Mouse (Mus musculus): ENCODE measurements at regions not wholly inside any gene's neighbourhood (a gene's known extent, or its start where the extent isn't known, plus 50 kb on each side); places are given as distances from the start of the nearest gene placed in this dataset.

GRCm38 (mm10) chr13:51227836-51228235 lies 57.0 kb downstream of the Nxnl2 start:
- no peaks in the 10 kb centered on the region for H3K36me3 ChIP-seq (ENCODE audit: insufficient read depth, low read length)
- TF ChIP-seq CTCF (IDR thresholded peaks at IDR 0.05), result no peak
- H3K9me3 ChIP-seq (ENCODE audit: low read length), result no peaks in the 10 kb centered on the region
- no peak for ATAC-seq (ENCODE audit: low FRiP score)
- 88% methylated on average over 9 of the region's 9 CpGs for whole genome bisulfite sequencing
- no peak for DNase-seq (ENCODE audit: low spot score)
- H3K4me3 ChIP-seq (ENCODE audit: low read depth, low read length), result no peak overlapping the region
- H3K27me3 ChIP-seq (ENCODE audit: insufficient read depth, low read length), result no peaks in the 10 kb centered on the region
- no peak overlapping the region for H3K9ac ChIP-seq (replicated peaks; ENCODE audit: low read length, poor library complexity, severe bottlenecking)
- no peak overlapping the region for H3K27ac ChIP-seq (ENCODE audit: low read depth, low read length)
- no peak overlapping the region for H3K4me2 ChIP-seq (ENCODE audit: low read depth, low read length, poor library complexity, severe bottlenecking)
- H3K4me1 ChIP-seq (ENCODE audit: insufficient read depth, low read length), result no peaks in the 10 kb centered on the region

GRCm38 (mm10) chr13:51228862-51229770 lies 58.3 kb downstream of the Nxnl2 start:
- H3K4me1 ChIP-seq (ENCODE audit: insufficient read depth, low read length), result no peaks in the 10 kb centered on the region
- H3K9ac ChIP-seq (replicated peaks; ENCODE audit: low read length, poor library complexity, severe bottlenecking), result no peak overlapping the region
- H3K4me3 ChIP-seq (ENCODE audit: low read depth, low read length), result no peak overlapping the region
- TF ChIP-seq CTCF (IDR thresholded peaks at IDR 0.05), result no peak
- no peaks in the 10 kb centered on the region for H3K36me3 ChIP-seq (ENCODE audit: insufficient read depth, low read length)
- ATAC-seq (ENCODE audit: low FRiP score) (peak; percentile 73), DNase-seq (ENCODE audit: low spot score) (peak; percentile 77)
- no peaks in the 10 kb centered on the region for H3K27me3 ChIP-seq (ENCODE audit: insufficient read depth, low read length)
- peak overlapping the region; percentile 20 for H3K4me2 ChIP-seq (ENCODE audit: low read depth, low read length, poor library complexity, severe bottlenecking)
- no peaks in the 10 kb centered on the region for H3K9me3 ChIP-seq (ENCODE audit: low read length)
- no peak overlapping the region for H3K27ac ChIP-seq (ENCODE audit: low read depth, low read length)
- WGBS, result 27% methylated on average over 30 of the region's 30 CpGs

GRCm38 (mm10) chr13:51229862-51230261 lies 59.0 kb downstream of the Nxnl2 start:
- Histone ChIP-seq H3K4me3 (ENCODE audit: low read depth, low read length) (no peak overlapping the region), H3K9ac (replicated peaks; ENCODE audit: low read length, poor library complexity, severe bottlenecking) (no peak overlapping the region), H3K27me3 (ENCODE audit: insufficient read depth, low read length) (no peaks in the 10 kb centered on the region), H3K27ac (ENCODE audit: low read depth, low read length) (no peak overlapping the region), H3K4me1 (ENCODE audit: insufficient read depth, low read length) (no peaks in the 10 kb centered on the region), H3K36me3 (ENCODE audit: insufficient read depth, low read length) (no peaks in the 10 kb centered on the region), H3K4me2 (ENCODE audit: low read depth, low read length, poor library complexity, severe bottlenecking) (no peak overlapping the region), H3K9me3 (ENCODE audit: low read length) (no peaks in the 10 kb centered on the region)
- ATAC-seq (ENCODE audit: low FRiP score) (no peak), DNase-seq (ENCODE audit: low spot score) (no peak)
- WGBS, result 77% methylated on average over 4 of the region's 4 CpGs
- TF ChIP-seq CTCF (IDR thresholded peaks at IDR 0.05), result no peak

DNA sequence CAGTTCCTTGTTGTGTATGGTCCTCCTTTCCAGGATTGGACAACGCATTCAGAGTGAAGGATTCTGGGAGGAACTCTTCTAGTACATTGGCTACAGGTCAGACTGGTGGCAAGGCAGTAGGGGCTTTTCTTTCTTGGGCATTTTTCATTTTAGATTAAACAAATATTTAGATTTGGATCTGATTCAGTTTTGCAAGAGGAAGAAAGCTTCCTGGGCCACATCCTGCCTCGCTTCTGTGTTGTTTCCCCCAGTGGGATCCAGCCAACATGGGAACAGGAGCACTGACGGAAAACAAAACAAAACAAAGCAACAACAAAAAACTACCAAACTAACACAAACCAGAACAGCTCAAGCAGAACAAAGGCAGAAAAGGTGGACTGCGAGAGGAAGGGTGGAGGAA lies 60.8 kb downstream of the Nxnl2 start:
- Histone ChIP-seq H3K27ac (ENCODE audit: low read depth, low read length) (no peak overlapping the region), H3K4me2 (ENCODE audit: low read depth, low read length, poor library complexity, severe bottlenecking) (no peak overlapping the region), H3K36me3 (ENCODE audit: insufficient read depth, low read length) (no peaks in the 10 kb centered on the region), H3K4me3 (ENCODE audit: low read depth, low read length) (no peak overlapping the region), H3K4me1 (ENCODE audit: insufficient read depth, low read length) (no peaks in the 10 kb centered on the region), H3K27me3 (ENCODE audit: insufficient read depth, low read length) (no peaks in the 10 kb centered on the region), H3K9ac (replicated peaks; ENCODE audit: low read length, poor library complexity, severe bottlenecking) (no peak overlapping the region), H3K9me3 (ENCODE audit: low read length) (no peaks in the 10 kb centered on the region)
- TF ChIP-seq CTCF (IDR thresholded peaks at IDR 0.05), result no peak
- no peak for DNase-seq (ENCODE audit: low spot score)
- no peak for ATAC-seq (ENCODE audit: low FRiP score)
- WGBS, result 85% methylated on average over 4 of the region's 4 CpGs

DNA sequence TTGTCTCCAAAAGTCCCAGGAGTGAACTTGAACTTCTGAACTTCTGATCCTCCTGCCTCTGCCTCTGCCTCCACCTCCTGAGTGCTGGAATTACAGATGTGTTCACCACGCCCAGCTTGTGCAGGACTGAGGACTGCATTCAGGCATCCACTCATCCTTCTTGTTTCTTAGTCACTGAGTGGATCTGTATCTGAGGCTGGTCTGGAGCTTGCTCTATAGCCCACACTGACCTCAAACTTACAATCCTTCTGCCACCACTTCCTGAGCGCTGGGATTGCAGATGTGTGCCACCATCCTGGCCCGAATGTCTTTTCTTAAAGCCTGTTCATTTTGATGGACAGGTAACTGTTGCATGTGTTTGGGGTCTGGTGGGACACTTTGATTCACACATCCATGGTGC lies 76.6 kb downstream of the Nxnl2 start:
- Histone ChIP-seq H3K4me2 (ENCODE audit: low read depth, low read length, poor library complexity, severe bottlenecking) (no peak overlapping the region), H3K9ac (replicated peaks; ENCODE audit: low read length, poor library complexity, severe bottlenecking) (no peak overlapping the region), H3K27me3 (ENCODE audit: insufficient read depth, low read length) (no peaks in the 10 kb centered on the region), H3K36me3 (ENCODE audit: insufficient read depth, low read length) (no peaks in the 10 kb centered on the region), H3K4me3 (ENCODE audit: low read depth, low read length) (no peak overlapping the region), H3K9me3 (ENCODE audit: low read length) (no peaks in the 10 kb centered on the region), H3K4me1 (ENCODE audit: insufficient read depth, low read length) (no peaks in the 10 kb centered on the region), H3K27ac (ENCODE audit: low read depth, low read length) (no peak overlapping the region)
- no peak for DNase-seq (ENCODE audit: low spot score)
- no peak for ATAC-seq (ENCODE audit: low FRiP score)
- no peak for TF ChIP-seq CTCF (IDR thresholded peaks at IDR 0.05)
- 89% methylated on average over 3 of the region's 3 CpGs for WGBS

DNA sequence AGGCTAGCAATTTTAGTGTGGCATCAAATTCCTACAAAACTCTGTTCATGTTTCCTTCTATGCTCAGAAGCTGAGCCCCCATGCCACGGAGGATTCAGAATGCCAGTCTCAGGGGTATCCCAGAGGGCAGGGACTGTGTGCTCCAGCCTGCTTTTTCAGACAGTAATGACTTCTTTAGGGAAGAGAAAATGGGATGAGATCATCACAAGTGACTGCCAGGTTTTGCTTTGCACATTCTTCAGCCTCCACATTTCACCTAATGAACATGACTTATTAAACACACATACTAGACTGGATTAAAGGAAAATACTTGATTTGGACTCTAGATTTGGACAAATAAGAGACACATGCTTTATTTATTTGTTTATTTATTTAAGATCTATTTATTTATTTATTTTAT lies 82.5 kb downstream of the Nxnl2 start:
- WGBS, result 76% methylated on average over 1 of the region's 1 CpGs
- H3K36me3 ChIP-seq (ENCODE audit: insufficient read depth, low read length), result no peaks in the 10 kb centered on the region
- no peak overlapping the region for H3K4me2 ChIP-seq (ENCODE audit: low read depth, low read length, poor library complexity, severe bottlenecking)
- no peaks in the 10 kb centered on the region for H3K4me1 ChIP-seq (ENCODE audit: insufficient read depth, low read length)
- TF ChIP-seq CTCF (IDR thresholded peaks at IDR 0.05), result no peak
- H3K9me3 ChIP-seq (ENCODE audit: low read length), result no peaks in the 10 kb centered on the region
- ATAC-seq (ENCODE audit: low FRiP score) (no peak), DNase-seq (ENCODE audit: low spot score) (no peak)
- H3K27ac ChIP-seq (ENCODE audit: low read depth, low read length), result no peak overlapping the region
- H3K9ac ChIP-seq (replicated peaks; ENCODE audit: low read length, poor library complexity, severe bottlenecking), result no peak overlapping the region
- H3K4me3 ChIP-seq (ENCODE audit: low read depth, low read length), result no peak overlapping the region
- no peaks in the 10 kb centered on the region for H3K27me3 ChIP-seq (ENCODE audit: insufficient read depth, low read length)

Measured in midbrain, postnatal 0 days (tissue).